Mouse (Mus musculus): ENCODE data around the gene Cd209d.
"Not testable (repeated sequence)": the region's sequence is repeated elsewhere in the genome, so short reads cannot be mapped to it uniquely, and the experiment has no call there.

Cd209d gene

GRCm38 (mm10) chr8:3878455-3878854 is at the start of gene Cd209d:
Gene Cd209d (minus strand): TSS chr8:3878555.
- no peak for DNase-seq

- DNase-seq: no peak
Observed at GRCm38 (mm10) chr8:3926744-3927143, 48.4 kb upstream of the Cd209d start, which contains the start of gene Cd209b. Gene Cd209b (minus strand): TSS chr8:3926844.

- no peak for DNase-seq
Observed at GRCm38 (mm10) chr8:3876121-3876520, 2.2 kb downstream of the Cd209d start.

GRCm38 (mm10) chr8:3862736-3863135 is 15.6 kb downstream of the Cd209d start:
- DNase-seq: not testable (repeated sequence)

GRCm38 (mm10) chr8:3854209-3854608 is 24.1 kb downstream of the Cd209d start, which contains the start of gene Cd209e:
Gene Cd209e (minus strand): TSS chr8:3854309.
- DNase-seq: no peak

Measured in thymus, postnatal 14 days (tissue).